Mouse (Mus musculus): ENCODE results near the gene Gpr182. TPM values are rescaled to one million over a fixed set of nuclear protein-coding genes. Genes with fewer than 3 reads are reported as not detected.

Gene Gpr182
- polyA plus RNA-seq, 1 experiment from 2014 or later, result 0.30 TPM

- Histone ChIP-seq H3K27ac (ENCODE audit: low read depth, low read length) (no peak within 1 kb of the TSS), H3K4me1 (ENCODE audit: control insufficient read depth, insufficient read depth, low read length) (no peaks in the 10 kb centered on the region), H3K4me2 (ENCODE audit: low read length) (no peak within 1 kb of the TSS), H3K4me3 (ENCODE audit: low read depth, low read length) (no peak within 1 kb of the TSS), H3K27me3 (replicated peaks; ENCODE audit: control insufficient read depth, insufficient read depth, low read length) (no peaks in the 10 kb centered on the region), H3K9ac (ENCODE audit: low read length) (no peak within 1 kb of the TSS), H3K36me3 (ENCODE audit: control insufficient read depth, insufficient read depth, low read length) (no peaks in the 10 kb centered on the region), H3K9me3 (replicated peaks; ENCODE audit: control insufficient read depth, low read length) (no peaks in the 10 kb centered on the region)
- 71% methylated on average over 9 of the region's 9 CpGs for WGBS
- DNase-seq (ENCODE audit: low spot score) (no peak), ATAC-seq (no peak)
Observed at GRCm38 (mm10) chr10:127759181-127760110, 7.9 kb upstream of the Gpr182 start, which contains the start of the genes Rdh1 and Rdh16f1. Rdh1 (plus strand) TSS chr10:127759721. Rdh16f1 (plus strand) TSS chr10:127759787.

- no peak overlapping the region for H3K27ac ChIP-seq (ENCODE audit: low read depth, low read length)
- no peak overlapping the region for H3K4me2 ChIP-seq (ENCODE audit: low read length)
- no peak for DNase-seq (ENCODE audit: low spot score)
- H3K9me3 ChIP-seq (replicated peaks; ENCODE audit: control insufficient read depth, low read length), result no peaks in the 10 kb centered on the region
- H3K36me3 ChIP-seq (ENCODE audit: control insufficient read depth, insufficient read depth, low read length), result no peaks in the 10 kb centered on the region
- no peaks in the 10 kb centered on the region for H3K27me3 ChIP-seq (replicated peaks; ENCODE audit: control insufficient read depth, insufficient read depth, low read length)
- no peak for ATAC-seq
- H3K9ac ChIP-seq (ENCODE audit: low read length), result no peak overlapping the region
- H3K4me1 ChIP-seq (ENCODE audit: control insufficient read depth, insufficient read depth, low read length), result no peaks in the 10 kb centered on the region
- 53% methylated on average over 18 of the region's 18 CpGs for WGBS
- no peak overlapping the region for H3K4me3 ChIP-seq (ENCODE audit: low read depth, low read length)
Observed at GRCm38 (mm10) chr10:127755770-127756468, 4.4 kb upstream of the Gpr182 start.

DNA sequence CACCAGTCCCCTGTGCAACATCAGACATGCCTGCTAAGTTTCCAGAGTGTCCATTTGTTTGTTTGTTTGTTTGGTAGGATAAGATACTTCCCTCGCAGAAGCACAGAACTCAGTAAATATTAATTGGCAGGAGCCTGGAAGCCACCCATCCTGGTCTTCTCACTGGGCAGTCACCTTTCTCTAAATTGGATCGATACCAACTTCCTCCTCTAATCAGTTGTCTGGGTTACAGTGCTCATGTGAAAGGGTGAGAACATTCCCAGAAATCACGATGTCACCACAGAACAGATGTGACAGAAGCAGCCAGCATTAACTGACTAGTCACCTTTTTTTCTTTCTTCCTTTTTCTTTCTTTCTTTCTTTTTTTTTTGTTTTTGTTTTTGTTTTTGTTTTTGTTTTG, 3.7 kb upstream of the Gpr182 start:
- Histone ChIP-seq H3K4me1 (ENCODE audit: control insufficient read depth, insufficient read depth, low read length) (no peaks in the 10 kb centered on the region), H3K27me3 (replicated peaks; ENCODE audit: control insufficient read depth, insufficient read depth, low read length) (no peaks in the 10 kb centered on the region), H3K9me3 (replicated peaks; ENCODE audit: control insufficient read depth, low read length) (no peaks in the 10 kb centered on the region), H3K27ac (ENCODE audit: low read depth, low read length) (no peak overlapping the region), H3K4me3 (ENCODE audit: low read depth, low read length) (no peak overlapping the region), H3K36me3 (ENCODE audit: control insufficient read depth, insufficient read depth, low read length) (no peaks in the 10 kb centered on the region), H3K4me2 (ENCODE audit: low read length) (no peak overlapping the region), H3K9ac (ENCODE audit: low read length) (no peak overlapping the region)
- WGBS, result 70% methylated on average over 3 of the region's 3 CpGs
- no peak for DNase-seq (ENCODE audit: low spot score)
- ATAC-seq, result no peak

- Histone ChIP-seq H3K27ac (ENCODE audit: low read depth, low read length) (no peak overlapping the region), H3K9ac (ENCODE audit: low read length) (no peak overlapping the region), H3K27me3 (replicated peaks; ENCODE audit: control insufficient read depth, insufficient read depth, low read length) (no peaks in the 10 kb centered on the region), H3K4me3 (ENCODE audit: low read depth, low read length) (no peak overlapping the region), H3K9me3 (replicated peaks; ENCODE audit: control insufficient read depth, low read length) (no peaks in the 10 kb centered on the region), H3K4me1 (ENCODE audit: control insufficient read depth, insufficient read depth, low read length) (no peaks in the 10 kb centered on the region), H3K36me3 (ENCODE audit: control insufficient read depth, insufficient read depth, low read length) (no peaks in the 10 kb centered on the region), H3K4me2 (ENCODE audit: low read length) (no peak overlapping the region)
- ATAC-seq (no peak), DNase-seq (ENCODE audit: low spot score) (no peak)
- 74% methylated on average over 6 of the region's 6 CpGs for WGBS
Observed at GRCm38 (mm10) chr10:127754566-127755166, 3.1 kb upstream of the Gpr182 start.

DNA sequence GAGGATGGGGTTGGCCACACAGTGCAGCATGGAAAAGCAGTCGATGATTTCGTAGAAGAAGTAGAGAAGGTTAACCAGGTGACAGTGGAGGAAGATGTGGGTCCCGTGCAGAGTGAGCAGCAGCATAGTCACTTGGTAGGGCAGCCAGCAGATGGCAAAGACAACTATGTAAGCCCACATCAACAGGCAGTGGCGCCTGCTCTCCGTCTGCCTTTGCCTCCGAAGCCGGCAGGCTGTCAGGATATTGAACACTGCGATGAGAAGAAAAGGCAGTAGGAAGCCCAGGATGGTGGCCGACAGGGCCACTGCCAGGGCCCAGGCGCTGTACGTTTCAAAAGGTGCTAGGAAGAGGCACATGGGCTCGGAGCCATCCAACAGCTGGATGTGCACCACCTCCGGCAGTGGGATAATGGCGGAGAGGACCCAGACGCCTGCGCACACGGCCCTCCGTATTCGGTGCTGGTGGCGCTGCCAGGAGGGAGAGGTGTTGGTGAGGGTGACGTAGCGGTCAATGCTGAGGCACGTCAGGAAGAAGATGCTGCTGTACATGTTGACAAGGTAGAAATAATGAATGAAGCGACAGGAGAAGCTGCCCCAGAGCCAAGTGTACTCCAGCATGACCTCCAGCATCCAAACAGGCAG, 1.3 kb downstream of the Gpr182 start:
- H3K4me2 ChIP-seq (ENCODE audit: low read length), result peak overlapping the region; percentile 33
- H3K27me3 ChIP-seq (replicated peaks; ENCODE audit: control insufficient read depth, insufficient read depth, low read length), result no peaks in the 10 kb centered on the region
- no peak overlapping the region for H3K27ac ChIP-seq (ENCODE audit: low read depth, low read length)
- peaks cover 32% of the 10 kb centered on the region for H3K36me3 ChIP-seq (ENCODE audit: control insufficient read depth, insufficient read depth, low read length)
- no peak overlapping the region for H3K4me3 ChIP-seq (ENCODE audit: low read depth, low read length)
- 0 out of 2 replicates have a peak overlapping the region, but pooled peaks have one; percentile 21 for H3K9ac ChIP-seq (ENCODE audit: low read length)
- ATAC-seq, result no peak
- no peaks in the 10 kb centered on the region for H3K9me3 ChIP-seq (replicated peaks; ENCODE audit: control insufficient read depth, low read length)
- no peaks in the 10 kb centered on the region for H3K4me1 ChIP-seq (ENCODE audit: control insufficient read depth, insufficient read depth, low read length)
- 52% methylated on average over 24 of the region's 24 CpGs for WGBS
- no peak for DNase-seq (ENCODE audit: low spot score)

GRCm38 (mm10) chr10:127748847-127749612, 2.5 kb downstream of the Gpr182 start:
- no peak overlapping the region for H3K9ac ChIP-seq (ENCODE audit: low read length)
- ATAC-seq, result no peak
- WGBS, result 32% methylated on average over 8 of the region's 8 CpGs

DNA sequence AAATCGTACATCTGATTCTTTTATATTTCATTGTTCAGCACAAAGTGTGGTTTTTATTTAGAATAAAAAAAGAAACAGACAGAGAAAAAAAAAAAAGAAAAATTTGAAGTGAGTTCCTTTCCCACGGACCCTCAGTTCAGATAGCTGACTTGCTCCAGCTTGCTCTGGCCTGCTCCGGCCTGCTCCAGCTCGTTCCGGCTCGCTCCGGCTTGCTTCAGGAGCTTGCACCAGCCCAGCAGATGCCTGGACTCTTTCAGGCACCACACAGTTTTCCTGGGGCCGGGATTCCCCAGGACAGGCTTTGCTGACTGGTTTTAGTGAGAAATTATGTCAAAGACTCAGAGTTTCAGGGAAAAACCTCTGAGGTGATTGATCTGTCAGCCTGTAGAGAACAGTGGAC, 4.3 kb downstream of the Gpr182 start:
- 93% methylated on average over 8 of the region's 8 CpGs for WGBS
- no peak overlapping the region for H3K9ac ChIP-seq (ENCODE audit: low read length)
- DNase-seq (ENCODE audit: low spot score), result no peak
- H3K9me3 ChIP-seq (replicated peaks; ENCODE audit: control insufficient read depth, low read length), result no peaks in the 10 kb centered on the region
- no peaks in the 10 kb centered on the region for H3K27me3 ChIP-seq (replicated peaks; ENCODE audit: control insufficient read depth, insufficient read depth, low read length)
- ATAC-seq, result no peak
- no peak overlapping the region for H3K4me2 ChIP-seq (ENCODE audit: low read length)
- no peak overlapping the region for H3K4me3 ChIP-seq (ENCODE audit: low read depth, low read length)
- peaks cover 62% of the 10 kb centered on the region for H3K36me3 ChIP-seq (ENCODE audit: control insufficient read depth, insufficient read depth, low read length)
- H3K4me1 ChIP-seq (ENCODE audit: control insufficient read depth, insufficient read depth, low read length), result no peaks in the 10 kb centered on the region
- no peak overlapping the region for H3K27ac ChIP-seq (ENCODE audit: low read depth, low read length)

More at GRCm38 (mm10) chr10:127748847-127749612, 2.5 kb downstream of the Gpr182 start:
- H3K36me3 ChIP-seq (ENCODE audit: control insufficient read depth, insufficient read depth, low read length), result peaks cover 44% of the 10 kb centered on the region
- no peak for DNase-seq (ENCODE audit: low spot score)
- no peaks in the 10 kb centered on the region for H3K9me3 ChIP-seq (replicated peaks; ENCODE audit: control insufficient read depth, low read length)
- H3K4me1 ChIP-seq (ENCODE audit: control insufficient read depth, insufficient read depth, low read length), result no peaks in the 10 kb centered on the region
- H3K27ac ChIP-seq (ENCODE audit: low read depth, low read length), result no peak overlapping the region
- H3K4me3 ChIP-seq (ENCODE audit: low read depth, low read length), result no peak overlapping the region
- H3K4me2 ChIP-seq (ENCODE audit: low read length), result no peak overlapping the region
- H3K27me3 ChIP-seq (replicated peaks; ENCODE audit: control insufficient read depth, insufficient read depth, low read length), result no peaks in the 10 kb centered on the region

GRCm38 (mm10) chr10:127745886-127746285, 5.6 kb downstream of the Gpr182 start:
- peaks cover 72% of the 10 kb centered on the region for H3K36me3 ChIP-seq (ENCODE audit: control insufficient read depth, insufficient read depth, low read length)

More at GRCm38 (mm10) chr10:127745886-127746285, 5.6 kb downstream of the Gpr182 start:
- DNase-seq (ENCODE audit: low spot score), result no peak
- H3K9me3 ChIP-seq (replicated peaks; ENCODE audit: control insufficient read depth, low read length), result no peaks in the 10 kb centered on the region
- H3K9ac ChIP-seq (ENCODE audit: low read length), result no peak overlapping the region
- no peak overlapping the region for H3K4me2 ChIP-seq (ENCODE audit: low read length)
- no peak overlapping the region for H3K27ac ChIP-seq (ENCODE audit: low read depth, low read length)
- ATAC-seq, result no peak
- H3K4me1 ChIP-seq (ENCODE audit: control insufficient read depth, insufficient read depth, low read length), result peaks cover under 1% of the 10 kb centered on the region; the same call in 1 of the 2 replicates
- no peaks in the 10 kb centered on the region for H3K27me3 ChIP-seq (replicated peaks; ENCODE audit: control insufficient read depth, insufficient read depth, low read length)
- H3K4me3 ChIP-seq (ENCODE audit: low read depth, low read length), result no peak overlapping the region
- 77% methylated on average over 5 of the region's 5 CpGs for WGBS

Measured in forebrain, embryonic 14.5 days (tissue).